7 mouse cellular contexts compared by ENCODE assay signal in the genomic region with DNA sequence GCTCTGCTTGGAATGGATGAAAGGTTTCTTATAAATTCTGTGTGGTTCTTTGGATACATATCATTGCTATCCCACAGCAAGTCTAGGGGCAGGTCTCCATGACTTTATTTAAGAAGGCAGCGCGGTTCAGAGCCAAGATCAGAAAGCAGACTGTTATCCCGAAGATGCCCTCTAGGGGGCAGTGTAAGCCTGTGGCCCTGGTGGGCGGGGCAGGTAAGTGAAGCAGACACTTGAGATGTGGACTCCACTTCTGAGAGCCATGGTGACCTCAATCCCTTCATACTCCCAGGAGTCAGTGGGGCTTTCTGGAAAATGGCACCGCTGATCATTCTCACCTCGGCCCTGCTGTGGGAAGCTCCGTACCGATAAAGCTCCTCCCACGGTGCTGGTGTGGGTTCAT.
A peak's percentile ranks its signal among the peaks of the same experiment; 100 is the strongest.
DNase-seq lines count a peak whose midpoint lies in the region; ATAC-seq lines count a peak whose summit lies in the region.

No protein-coding gene starts in this region.

- H3K27ac ChIP-seq in midbrain, embryonic 16.5 days (ENCODE audit: low read length) = no peak overlapping the region

- H3K27me3 ChIP-seq in midbrain, embryonic 16.5 days (ENCODE audit: control insufficient read depth, insufficient read depth, low read depth, low read length) = no peaks in the 10 kb centered on the region

- H3K9ac ChIP-seq in midbrain, embryonic 16.5 days (ENCODE audit: low read depth, low read length) = no peak overlapping the region

- 33% methylated on average over 9 of the region's 9 CpGs for WGBS in midbrain, embryonic 16.5 days

- no peaks in the 10 kb centered on the region for H3K36me3 ChIP-seq in midbrain, embryonic 16.5 days (ENCODE audit: control insufficient read depth, insufficient read depth, low read length)

- no peak overlapping the region for H3K4me3 ChIP-seq in midbrain, embryonic 16.5 days (ENCODE audit: low read depth, low read length)

- peak; percentile 23 for DNase-seq in right cerebral cortex, postnatal 4 days
- DNase-seq in right cerebral cortex, postnatal 36 days (ENCODE audit: low spot score in 2 of 2) = no peak
- peak; percentile 25 to 53 for DNase-seq in adrenal gland, postnatal 36 days
- peak; percentile 40 for DNase-seq in gastrocnemius, postnatal 14 days
- peak; percentile 25 to 76 for DNase-seq in kidney, postnatal 36 days
- peak; percentile 80 for DNase-seq in thymus, postnatal 4 days

- no peak overlapping the region for H3K4me2 ChIP-seq in midbrain, embryonic 16.5 days (ENCODE audit: low read length)

- no peaks in the 10 kb centered on the region for H3K4me1 ChIP-seq in midbrain, embryonic 16.5 days (ENCODE audit: control insufficient read depth, insufficient read depth, low read length)

- ATAC-seq in midbrain, embryonic 16.5 days = 0 out of 2 replicates have a peak, but pooled peaks have one; percentile 17

- H3K9me3 ChIP-seq in midbrain, embryonic 16.5 days (replicated peaks; ENCODE audit: control insufficient read depth, low read length, poor library complexity, severe bottlenecking) = no peaks in the 10 kb centered on the region

- intact Hi-C loops in gastrocnemius, postnatal 14 days (cut with DNase I; ENCODE audit: low total_unique reads) = no loop called here

Comparison
In these comparisons a context has a peak if more than half of its experiments do, and no peak if none do; other contexts are left out.
1. DNase-seq: peak in right cerebral cortex, postnatal 4 days (single experiment), adrenal gland, postnatal 36 days (2 of 2), gastrocnemius, postnatal 14 days (single experiment), kidney, postnatal 36 days (2 of 2) and thymus, postnatal 4 days (single experiment); none in right cerebral cortex, postnatal 36 days (0 of 2).